Mouse (Mus musculus) CD4-positive, CD25-positive, alpha-beta regulatory T cell, adult 4 months (primary cell): ENCODE results near the gene Adarb2. TPM values are rescaled to one million over a fixed set of nuclear protein-coding genes. Genes with fewer than 3 reads are reported as not detected.

Experiments
- ATAC-seq: one replicate; pipeline ENCODE4 v1.8.0; 2017
- polyA plus RNA-seq, 2 experiments: library from polyadenylated mRNA; unstranded; fragments of 100-300 nt; shearing (Covaris generic); gene quantifications; one replicate each; pipeline ENCODE4 v1.2.1; 2017

Gene Adarb2
- polyA plus RNA-seq, 2 experiments from 2014 or later = 0.08 to 0.28 TPM

GRCm38 (mm10) chr13:8487756-8488434 is 285.2 kb downstream of the Adarb2 start:
- no peak for ATAC-seq

DNA sequence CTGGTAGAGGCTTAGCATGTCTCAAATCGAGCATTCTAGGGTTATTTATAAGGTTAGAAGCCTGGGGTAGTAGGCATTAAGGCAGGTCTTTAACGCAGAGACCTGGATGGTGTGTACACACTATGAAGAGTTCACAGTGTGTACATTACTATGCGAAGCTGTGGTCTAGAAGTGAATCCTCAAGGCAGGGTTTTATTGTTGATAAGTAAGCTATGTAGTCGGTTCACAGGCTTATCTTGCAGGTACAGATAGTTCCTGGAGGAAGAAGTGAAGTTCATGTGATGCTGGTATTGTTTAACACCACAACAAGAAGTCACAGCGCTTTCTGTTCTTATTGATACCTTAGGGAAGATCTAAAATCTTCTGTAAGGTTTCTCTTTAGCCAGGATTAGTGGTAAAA is 290.7 kb downstream of the Adarb2 start:
- ATAC-seq = no peak

DNA sequence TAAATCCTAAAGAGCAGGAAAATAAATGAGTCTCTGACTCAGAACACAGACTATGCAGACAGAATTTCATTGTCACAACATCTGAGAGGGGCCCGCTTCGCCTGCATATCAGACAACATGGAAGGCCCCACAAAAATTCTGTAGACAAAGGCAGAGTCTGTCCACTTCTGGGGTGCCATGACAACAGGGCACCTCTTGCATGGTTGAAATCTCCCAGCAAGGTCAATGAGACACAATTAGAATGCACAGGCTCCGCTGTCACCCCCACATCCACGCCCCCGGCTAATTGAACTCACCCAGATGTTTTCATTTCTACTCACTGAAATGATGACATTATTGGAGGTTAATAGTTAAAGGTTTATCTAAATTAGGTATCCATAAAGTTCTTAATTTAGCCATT is 296.9 kb downstream of the Adarb2 start:
- ATAC-seq = no peak

GRCm38 (mm10) chr13:8511069-8511817 is 308.6 kb downstream of the Adarb2 start:
- no peak for ATAC-seq

- no peak for ATAC-seq
Observed at GRCm38 (mm10) chr13:8515979-8516715, 313.5 kb downstream of the Adarb2 start.

DNA sequence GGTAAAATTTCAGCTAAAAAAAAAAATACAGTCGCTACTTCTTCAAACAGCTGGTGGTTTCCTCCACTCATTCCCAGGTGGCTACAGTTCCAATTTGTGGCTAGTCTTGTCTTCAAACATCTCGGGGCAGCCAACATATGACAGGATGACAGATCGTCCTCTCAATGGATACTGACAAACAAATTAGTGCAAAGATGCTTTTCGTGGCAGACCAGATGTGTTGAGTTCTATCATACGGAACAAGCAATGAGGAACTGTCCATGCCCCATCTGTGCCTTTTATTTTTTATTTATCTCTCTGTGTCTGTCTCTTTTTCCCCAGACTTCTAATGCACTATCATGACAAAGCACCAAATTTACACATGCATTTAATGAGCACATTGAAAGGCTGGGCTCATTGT is 316.5 kb downstream of the Adarb2 start:
- ATAC-seq = no peak

- no peak for ATAC-seq
Observed at GRCm38 (mm10) chr13:8525748-8526631, 323.3 kb downstream of the Adarb2 start.

DNA sequence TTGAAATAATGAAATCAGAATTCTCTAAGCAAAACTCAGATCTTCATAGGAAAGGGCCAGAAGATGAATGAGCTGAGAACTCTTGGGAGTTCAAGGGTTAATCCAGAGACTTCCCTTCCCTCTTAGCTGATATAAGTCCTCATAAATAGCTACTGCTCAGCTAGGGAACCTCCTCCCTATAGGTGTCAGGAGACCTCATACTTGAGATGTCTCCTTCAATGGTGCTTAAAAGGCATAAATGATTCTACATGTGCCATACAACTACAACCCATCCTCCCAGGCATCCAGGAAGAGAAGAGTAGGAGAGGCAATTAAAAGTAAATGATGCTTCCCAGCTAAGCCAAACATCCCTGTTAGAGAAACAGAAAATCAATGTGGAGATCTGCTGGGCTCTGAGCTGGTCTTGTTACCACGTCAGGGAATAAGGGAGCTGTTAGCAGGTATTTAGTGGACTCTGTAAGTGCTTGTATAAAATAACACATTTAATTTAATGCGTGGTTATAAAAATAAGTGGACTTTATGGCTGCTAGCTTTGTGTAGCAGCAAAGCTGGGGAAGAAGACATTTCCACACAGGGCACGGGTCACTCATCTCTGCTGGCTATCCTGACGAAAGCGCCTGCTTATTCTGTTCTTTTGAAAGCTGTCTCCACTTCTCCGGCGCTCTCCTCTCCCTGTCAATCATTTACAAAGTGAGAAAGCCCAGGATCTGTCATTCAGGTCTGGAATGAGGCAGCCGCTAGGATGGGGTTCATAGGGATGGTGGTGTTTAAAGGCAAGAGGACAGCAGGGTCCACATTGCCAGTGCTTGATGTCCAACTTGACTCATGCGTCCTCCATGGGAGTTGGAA is 331.8 kb downstream of the Adarb2 start:
- ATAC-seq = no peak

- no peak for ATAC-seq
Observed at GRCm38 (mm10) chr13:8538481-8538880, 335.8 kb downstream of the Adarb2 start.

DNA sequence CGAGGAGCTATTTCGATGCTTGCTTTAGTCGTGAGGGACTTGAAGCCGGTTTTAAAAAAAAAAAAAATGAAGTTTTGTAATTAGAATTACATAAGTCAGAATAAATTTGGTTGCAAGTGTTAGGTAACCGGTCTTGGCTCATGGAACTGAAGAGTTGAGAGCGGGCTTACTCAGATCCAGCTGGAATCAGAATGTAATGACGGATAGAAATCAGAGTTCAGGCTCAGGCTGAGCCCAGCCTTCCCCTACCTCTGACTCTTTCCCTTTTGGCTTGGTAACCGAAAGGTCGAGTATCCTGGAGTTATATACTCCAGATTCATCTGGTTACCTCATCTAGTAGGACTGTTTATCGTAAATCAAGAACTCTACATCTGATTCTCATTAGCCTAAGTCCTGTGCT is 336.2 kb downstream of the Adarb2 start:
- no peak for ATAC-seq

GRCm38 (mm10) chr13:8542684-8543083 is 340.0 kb downstream of the Adarb2 start:
- ATAC-seq = peak; percentile 65

DNA sequence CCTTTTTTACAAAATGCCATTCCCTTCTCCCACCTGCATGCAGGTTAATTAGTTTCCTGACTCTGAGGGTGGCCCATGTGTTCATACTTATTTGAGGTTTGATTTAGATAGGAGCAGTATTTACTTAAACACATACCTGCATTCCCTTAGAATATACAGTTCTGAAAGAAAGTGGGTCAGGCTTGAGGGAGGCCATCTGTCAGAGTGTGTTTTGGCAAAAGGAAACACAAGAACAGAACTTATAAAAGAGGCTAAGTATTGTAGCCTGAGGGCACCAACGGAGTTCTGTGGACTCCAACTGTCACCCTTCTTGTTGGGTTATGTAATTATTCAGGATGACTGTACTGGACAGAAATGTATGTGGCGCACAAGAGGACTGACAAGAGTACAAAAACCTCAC is 349.6 kb downstream of the Adarb2 start:
- ATAC-seq = no peak

DNA sequence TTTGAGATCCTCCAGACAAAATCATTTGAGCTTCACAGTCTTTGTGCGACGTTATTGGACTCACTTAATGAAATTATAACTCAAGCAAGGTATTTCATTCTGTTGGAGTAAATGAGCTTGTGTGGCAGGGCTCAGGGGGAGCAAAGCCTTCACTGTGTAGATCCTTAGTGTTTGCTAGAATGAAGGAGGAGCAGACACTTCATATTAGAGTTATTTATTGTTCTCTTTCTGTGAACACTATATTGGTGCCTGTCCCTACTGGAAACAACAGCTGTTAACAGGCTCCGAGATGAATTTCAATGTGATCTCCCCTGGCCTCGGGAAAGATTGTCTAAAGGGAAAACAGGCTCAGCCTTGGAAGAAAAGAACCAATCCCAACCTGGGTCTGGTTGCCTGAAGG is 355.1 kb downstream of the Adarb2 start:
- no peak for ATAC-seq

- no peak for ATAC-seq
Observed at GRCm38 (mm10) chr13:8560485-8560884, 357.8 kb downstream of the Adarb2 start.

GRCm38 (mm10) chr13:8563161-8563560 is 360.5 kb downstream of the Adarb2 start:
- ATAC-seq = no peak

DNA sequence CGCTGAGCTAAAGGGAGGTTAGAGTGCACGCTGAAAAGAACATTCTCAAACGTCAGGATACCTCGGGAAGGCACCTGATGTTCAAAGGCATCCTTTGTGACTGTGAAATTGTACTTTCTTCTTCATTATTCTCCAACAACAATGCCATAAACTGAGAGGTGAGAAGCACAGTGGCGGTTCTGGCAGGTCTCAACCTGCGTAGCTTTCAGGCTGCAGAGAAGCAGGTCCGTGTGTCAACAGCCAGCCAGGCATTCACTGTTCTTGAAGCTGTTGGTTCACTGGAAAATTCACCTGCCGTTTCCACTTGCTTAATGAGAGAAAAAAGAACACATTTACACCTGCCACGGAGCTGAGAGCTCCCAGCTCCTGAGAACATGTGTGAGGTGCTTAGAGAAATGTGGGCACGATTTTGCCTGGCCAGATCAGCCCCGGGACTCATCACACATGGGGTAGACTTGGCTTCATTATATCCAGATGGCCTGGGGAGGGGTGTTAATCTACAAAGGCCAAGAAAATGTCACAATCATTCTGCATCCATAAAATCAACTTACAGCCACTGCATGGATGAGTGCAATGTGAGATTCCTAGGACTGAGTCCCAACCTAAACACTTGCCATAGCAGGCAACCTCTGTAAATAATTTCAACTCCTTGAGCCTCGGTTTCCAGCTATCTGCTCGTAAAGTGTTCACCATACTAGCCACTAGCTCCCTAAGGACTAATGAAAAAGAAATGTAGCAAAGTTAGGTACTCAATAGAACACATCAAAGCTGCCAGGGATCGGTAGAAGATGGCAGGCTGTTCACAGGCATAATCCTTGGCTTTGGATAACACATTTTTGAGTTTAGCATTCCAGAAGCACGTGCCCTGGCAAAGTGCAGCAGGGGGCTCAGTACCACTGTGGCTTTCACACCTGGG is 364.7 kb downstream of the Adarb2 start:
- no peak for ATAC-seq

DNA sequence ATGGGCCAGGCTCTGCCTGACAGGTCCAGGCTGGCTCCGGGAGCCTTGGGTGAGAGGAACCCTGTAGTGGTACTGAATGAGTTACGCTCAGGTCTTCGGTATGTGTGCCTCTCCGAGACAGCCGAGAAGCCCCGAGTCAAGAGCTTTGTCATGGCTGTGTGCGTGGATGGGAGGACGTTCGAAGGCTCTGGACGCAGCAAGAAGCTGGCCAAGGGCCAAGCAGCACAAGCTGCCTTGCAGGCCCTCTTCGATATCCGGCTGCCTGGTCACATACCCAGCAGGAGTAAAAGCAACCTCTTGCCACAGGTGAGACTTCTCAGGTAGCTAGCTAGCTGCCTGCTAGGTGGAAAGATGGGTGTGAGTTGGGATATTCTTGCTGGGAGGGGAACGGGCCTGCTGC is 367.6 kb downstream of the Adarb2 start:
- ATAC-seq = no peak

- no peak for ATAC-seq
Observed at GRCm38 (mm10) chr13:8573908-8574307, 371.2 kb downstream of the Adarb2 start.

- no peak for ATAC-seq
Observed at GRCm38 (mm10) chr13:8584257-8585005, 381.8 kb downstream of the Adarb2 start.

DNA sequence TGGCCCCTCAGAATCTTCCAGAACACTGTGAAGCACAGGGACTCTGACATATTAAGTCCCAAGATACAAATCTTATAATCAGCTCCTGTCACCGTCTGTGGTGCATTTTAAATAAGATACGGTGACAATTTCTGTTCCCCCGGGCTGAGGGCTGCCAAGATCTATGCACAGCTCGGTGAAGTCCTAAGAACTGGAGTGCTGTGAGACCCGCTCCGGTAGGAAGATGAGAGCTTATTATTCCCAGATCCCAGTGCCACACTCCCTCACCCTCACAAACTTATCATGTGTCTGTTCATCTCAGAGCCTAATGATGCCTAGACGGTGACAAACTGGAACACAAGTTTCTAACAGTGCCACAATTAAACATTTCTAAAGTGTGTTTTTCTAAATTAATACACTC is 384.8 kb downstream of the Adarb2 start:
- ATAC-seq = no peak
